Mouse (Mus musculus): ENCODE measurements around the gene S1pr5. TPM values are rescaled to one million over a fixed set of nuclear protein-coding genes. Genes with fewer than 3 reads are reported as not detected.

S1pr5 gene
- polyA plus RNA-seq, 1 experiment from 2014 or later = 0.48 TPM

GRCm38 (mm10) chr9:21287571-21288402 is 39.5 kb upstream of the S1pr5 start, which contains the start of gene Kri1:
TSS of gene Kri1 (minus strand) at chr9:21287969.
- Histone ChIP-seq H3K9me3 (ENCODE audit: control insufficient read depth, low read depth, low read length) (no peaks in the 10 kb centered on the region), H3K4me3 (ENCODE audit: low read depth, low read length) (peak within 1 kb of the TSS; percentile 63), H3K4me2 (replicated peaks; ENCODE audit: low read depth, low read length) (peak within 1 kb of the TSS; percentile 62), H3K36me3 (ENCODE audit: control insufficient read depth, insufficient read depth, low read length) (peaks cover 17% of the 10 kb centered on the region; the same call in 1 of the 2 replicates), H3K9ac (replicated peaks; ENCODE audit: low read depth, low read length) (peak within 1 kb of the TSS; percentile 47), H3K27ac (ENCODE audit: low read length) (peak within 1 kb of the TSS; percentile 80), H3K27me3 (ENCODE audit: control insufficient read depth, insufficient read depth, low read length) (no peaks in the 10 kb centered on the region), H3K4me1 (ENCODE audit: control insufficient read depth, insufficient read depth, low read length) (peaks cover 20% of the 10 kb centered on the region)
- 1% methylated on average over 59 of the region's 59 CpGs for WGBS
- peak; percentile 80 for ATAC-seq (ENCODE audit: insufficient number of reproducible peaks, insufficient read depth, low FRiP score, low read depth)

- Histone ChIP-seq H3K9ac (replicated peaks; ENCODE audit: low read depth, low read length) (no peak overlapping the region), H3K27me3 (ENCODE audit: control insufficient read depth, insufficient read depth, low read length) (no peaks in the 10 kb centered on the region), H3K4me2 (replicated peaks; ENCODE audit: low read depth, low read length) (peak overlapping the region; percentile 62), H3K4me1 (ENCODE audit: control insufficient read depth, insufficient read depth, low read length) (peaks cover 20% of the 10 kb centered on the region), H3K36me3 (ENCODE audit: control insufficient read depth, insufficient read depth, low read length) (peaks cover 24% of the 10 kb centered on the region), H3K27ac (ENCODE audit: low read length) (no peak overlapping the region), H3K4me3 (ENCODE audit: low read depth, low read length) (peak overlapping the region; percentile 63), H3K9me3 (ENCODE audit: control insufficient read depth, low read depth, low read length) (no peaks in the 10 kb centered on the region)
- 69% methylated on average over 3 of the region's 3 CpGs for WGBS
- ATAC-seq (ENCODE audit: insufficient number of reproducible peaks, insufficient read depth, low FRiP score, low read depth) = no peak
Observed at GRCm38 (mm10) chr9:21286753-21287152, 38.5 kb upstream of the S1pr5 start.

- WGBS = 76% methylated on average over 3 of the region's 3 CpGs
- Histone ChIP-seq H3K9me3 (ENCODE audit: control insufficient read depth, low read depth, low read length) (no peaks in the 10 kb centered on the region), H3K27ac (ENCODE audit: low read length) (no peak overlapping the region), H3K4me2 (replicated peaks; ENCODE audit: low read depth, low read length) (no peak overlapping the region), H3K4me1 (ENCODE audit: control insufficient read depth, insufficient read depth, low read length) (peaks cover 11% of the 10 kb centered on the region), H3K36me3 (ENCODE audit: control insufficient read depth, insufficient read depth, low read length) (peaks cover 43% of the 10 kb centered on the region), H3K27me3 (ENCODE audit: control insufficient read depth, insufficient read depth, low read length) (no peaks in the 10 kb centered on the region), H3K4me3 (ENCODE audit: low read depth, low read length) (no peak overlapping the region), H3K9ac (replicated peaks; ENCODE audit: low read depth, low read length) (no peak overlapping the region)
- no peak for ATAC-seq (ENCODE audit: insufficient number of reproducible peaks, insufficient read depth, low FRiP score, low read depth)
Observed at GRCm38 (mm10) chr9:21283994-21284393, 35.8 kb upstream of the S1pr5 start.

GRCm38 (mm10) chr9:21283591-21283990 is 35.3 kb upstream of the S1pr5 start:
- no peak for ATAC-seq (ENCODE audit: insufficient number of reproducible peaks, insufficient read depth, low FRiP score, low read depth)
- Histone ChIP-seq H3K36me3 (ENCODE audit: control insufficient read depth, insufficient read depth, low read length) (peaks cover 41% of the 10 kb centered on the region), H3K4me1 (ENCODE audit: control insufficient read depth, insufficient read depth, low read length) (peaks cover 7% of the 10 kb centered on the region), H3K9me3 (ENCODE audit: control insufficient read depth, low read depth, low read length) (no peaks in the 10 kb centered on the region), H3K4me3 (ENCODE audit: low read depth, low read length) (no peak overlapping the region), H3K9ac (replicated peaks; ENCODE audit: low read depth, low read length) (no peak overlapping the region), H3K27me3 (ENCODE audit: control insufficient read depth, insufficient read depth, low read length) (no peaks in the 10 kb centered on the region), H3K4me2 (replicated peaks; ENCODE audit: low read depth, low read length) (no peak overlapping the region), H3K27ac (ENCODE audit: low read length) (no peak overlapping the region)
- 91% methylated on average over 5 of the region's 5 CpGs for WGBS

- H3K27me3 ChIP-seq (ENCODE audit: control insufficient read depth, insufficient read depth, low read length) = no peaks in the 10 kb centered on the region
- H3K36me3 ChIP-seq (ENCODE audit: control insufficient read depth, insufficient read depth, low read length) = peaks cover 74% of the 10 kb centered on the region
- H3K4me2 ChIP-seq (replicated peaks; ENCODE audit: low read depth, low read length) = no peak overlapping the region
- no peak overlapping the region for H3K9ac ChIP-seq (replicated peaks; ENCODE audit: low read depth, low read length)
- H3K9me3 ChIP-seq (ENCODE audit: control insufficient read depth, low read depth, low read length) = no peaks in the 10 kb centered on the region
- H3K4me3 ChIP-seq (ENCODE audit: low read depth, low read length) = no peak overlapping the region
- ATAC-seq (ENCODE audit: insufficient number of reproducible peaks, insufficient read depth, low FRiP score, low read depth) = no peak
- 90% methylated on average over 5 of the region's 5 CpGs for whole genome bisulfite sequencing
- H3K4me1 ChIP-seq (ENCODE audit: control insufficient read depth, insufficient read depth, low read length) = no peaks in the 10 kb centered on the region
- no peak overlapping the region for H3K27ac ChIP-seq (ENCODE audit: low read length)
Observed at GRCm38 (mm10) chr9:21277776-21278175, 29.5 kb upstream of the S1pr5 start.

GRCm38 (mm10) chr9:21276307-21276706 is 28.1 kb upstream of the S1pr5 start:
- Histone ChIP-seq H3K9ac (replicated peaks; ENCODE audit: low read depth, low read length) (no peak overlapping the region), H3K27me3 (ENCODE audit: control insufficient read depth, insufficient read depth, low read length) (no peaks in the 10 kb centered on the region), H3K36me3 (ENCODE audit: control insufficient read depth, insufficient read depth, low read length) (peaks cover 77% of the 10 kb centered on the region), H3K27ac (ENCODE audit: low read length) (no peak overlapping the region), H3K4me3 (ENCODE audit: low read depth, low read length) (no peak overlapping the region), H3K4me1 (ENCODE audit: control insufficient read depth, insufficient read depth, low read length) (no peaks in the 10 kb centered on the region), H3K9me3 (ENCODE audit: control insufficient read depth, low read depth, low read length) (no peaks in the 10 kb centered on the region), H3K4me2 (replicated peaks; ENCODE audit: low read depth, low read length) (no peak overlapping the region)
- 85% methylated on average over 8 of the region's 8 CpGs for WGBS
- ATAC-seq (ENCODE audit: insufficient number of reproducible peaks, insufficient read depth, low FRiP score, low read depth) = no peak

- Histone ChIP-seq H3K9me3 (ENCODE audit: control insufficient read depth, low read depth, low read length) (no peaks in the 10 kb centered on the region), H3K4me3 (ENCODE audit: low read depth, low read length) (no peak overlapping the region), H3K27me3 (ENCODE audit: control insufficient read depth, insufficient read depth, low read length) (no peaks in the 10 kb centered on the region), H3K9ac (replicated peaks; ENCODE audit: low read depth, low read length) (no peak overlapping the region), H3K4me2 (replicated peaks; ENCODE audit: low read depth, low read length) (no peak overlapping the region), H3K4me1 (ENCODE audit: control insufficient read depth, insufficient read depth, low read length) (no peaks in the 10 kb centered on the region), H3K36me3 (ENCODE audit: control insufficient read depth, insufficient read depth, low read length) (peaks cover 77% of the 10 kb centered on the region), H3K27ac (ENCODE audit: low read length) (no peak overlapping the region)
- no peak for ATAC-seq (ENCODE audit: insufficient number of reproducible peaks, insufficient read depth, low FRiP score, low read depth)
- WGBS = 88% methylated on average over 12 of the region's 12 CpGs
Observed at GRCm38 (mm10) chr9:21275727-21276126, 27.5 kb upstream of the S1pr5 start.

GRCm38 (mm10) chr9:21275013-21275710 is 26.9 kb upstream of the S1pr5 start:
- ATAC-seq (ENCODE audit: insufficient number of reproducible peaks, insufficient read depth, low FRiP score, low read depth) = no peak
- Histone ChIP-seq H3K4me1 (ENCODE audit: control insufficient read depth, insufficient read depth, low read length) (no peaks in the 10 kb centered on the region), H3K4me3 (ENCODE audit: low read depth, low read length) (no peak overlapping the region), H3K27ac (ENCODE audit: low read length) (no peak overlapping the region), H3K9ac (replicated peaks; ENCODE audit: low read depth, low read length) (no peak overlapping the region), H3K4me2 (replicated peaks; ENCODE audit: low read depth, low read length) (no peak overlapping the region), H3K36me3 (ENCODE audit: control insufficient read depth, insufficient read depth, low read length) (peaks cover 79% of the 10 kb centered on the region), H3K9me3 (ENCODE audit: control insufficient read depth, low read depth, low read length) (no peaks in the 10 kb centered on the region), H3K27me3 (ENCODE audit: control insufficient read depth, insufficient read depth, low read length) (no peaks in the 10 kb centered on the region)
- WGBS = 83% methylated on average over 7 of the region's 7 CpGs
